8 mouse cellular contexts compared by ENCODE assay signal in the genomic region with DNA sequence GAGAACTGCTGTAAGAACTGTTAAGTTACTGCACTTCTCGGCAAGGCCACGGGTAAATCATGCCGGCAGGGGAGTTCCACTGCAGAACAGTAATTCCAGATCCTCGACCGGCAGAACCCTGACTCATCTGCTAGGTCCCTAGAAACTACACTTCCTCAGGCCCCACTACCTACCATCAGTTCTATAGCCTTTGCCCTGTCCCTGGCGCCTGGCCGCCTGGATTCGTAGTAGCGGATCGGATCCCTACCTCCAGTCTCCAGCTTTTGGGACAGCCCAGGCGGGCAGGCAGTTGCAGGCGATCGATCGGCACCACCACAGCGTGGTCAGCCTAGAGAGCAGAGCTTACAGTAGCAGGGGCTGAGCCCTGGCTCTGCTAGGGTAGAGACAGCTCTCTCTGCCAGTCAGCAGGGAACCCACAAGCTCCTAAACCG. TPM values are rescaled to one million over a fixed set of nuclear protein-coding genes. Genes with fewer than 3 reads are reported as not detected.
DNase-seq lines count a peak whose midpoint lies in the region; ATAC-seq and TF ChIP-seq lines count a peak whose summit lies in the region.

No protein-coding gene starts in this region.

- H3K27ac ChIP-seq in lung, embryonic 16.5 days (ENCODE audit: low read length) = no peak overlapping the region
- H3K27ac ChIP-seq in embryonic facial prominence, embryonic 12.5 days = peak overlapping the region; percentile 58
- H3K27ac ChIP-seq in limb, embryonic 14.5 days (replicated peaks; ENCODE audit: low read depth, low read length) = no peak overlapping the region
- peak overlapping the region; percentile 24; the same call in 1 of the 2 replicates for H3K27ac ChIP-seq in neural tube, embryonic 13.5 days (replicated peaks)

- ATAC-seq in lung, embryonic 16.5 days (ENCODE audit: low read depth) = peak; percentile 83
- ATAC-seq in embryonic facial prominence, embryonic 12.5 days (ENCODE audit: insufficient number of reproducible peaks, insufficient read depth, low FRiP score, low TSS enrichment) = no peak
- peak; percentile 88 to 91 for ATAC-seq in hematopoietic stem cell, adult 5-6 weeks (replicated peaks in 1 of 2; ENCODE audit: insufficient read depth in 1 of 2, low FRiP score in 2 of 2, low TSS enrichment in 1 of 2, low read depth in 1 of 2, poor library complexity in 2 of 2, severe bottlenecking in 2 of 2)
- ATAC-seq in limb, embryonic 14.5 days (ENCODE audit: low FRiP score, low read depth) = peak; percentile 43; the same call in 1 of the 2 replicates
- ATAC-seq in neural tube, embryonic 13.5 days (ENCODE audit: low read depth) = peak; percentile 67

- peaks cover 47% of the 10 kb centered on the region for H3K27me3 ChIP-seq in lung, embryonic 16.5 days (ENCODE audit: control insufficient read depth, insufficient read depth, low read depth, low read length)
- peaks cover 26% of the 10 kb centered on the region for H3K27me3 ChIP-seq in embryonic facial prominence, embryonic 12.5 days
- H3K27me3 ChIP-seq in limb, embryonic 14.5 days (ENCODE audit: control insufficient read depth, insufficient read depth, low read length) = peaks cover 13% of the 10 kb centered on the region
- peaks cover 75% of the 10 kb centered on the region for H3K27me3 ChIP-seq in neural tube, embryonic 13.5 days

- TF ChIP-seq POLR2A in limb, embryonic 14.5 days (IDR thresholded peaks at IDR 0.05; ENCODE audit: borderline replicate concordance, extremely low read depth, insufficient read depth, insufficient read length) = 0 out of 2 replicates have a peak, but pooled peaks have one; percentile 17

- DNase-seq in lung, postnatal 25 days (ENCODE audit: low spot score) = no peak
- DNase-seq in limb, embryonic 14.5 days (ENCODE audit: low spot score) = no peak
- no peak for DNase-seq in c-Kit-positive CD71-positive TER-119-positive erythroid progenitor cells, embryonic 14.5 days (ENCODE audit: low spot score)
- no peak for DNase-seq in spleen, postnatal 4 days (ENCODE audit: low spot score in 2 of 2)

- peak overlapping the region; percentile 48; the same call in 1 of the 2 replicates for H3K9ac ChIP-seq in lung, embryonic 16.5 days (ENCODE audit: low read length)
- H3K9ac ChIP-seq in embryonic facial prominence, embryonic 12.5 days = peak overlapping the region; percentile 51
- H3K9ac ChIP-seq in limb, embryonic 14.5 days (ENCODE audit: low read depth, low read length, severe bottlenecking) = peak overlapping the region; percentile 55
- peak overlapping the region; percentile 66 for H3K9ac ChIP-seq in neural tube, embryonic 13.5 days

- H3K36me3 ChIP-seq in lung, embryonic 16.5 days (ENCODE audit: control insufficient read depth, insufficient read depth, low read length) = no peaks in the 10 kb centered on the region
- no peaks in the 10 kb centered on the region for H3K36me3 ChIP-seq in embryonic facial prominence, embryonic 12.5 days
- no peaks in the 10 kb centered on the region for H3K36me3 ChIP-seq in limb, embryonic 14.5 days (ENCODE audit: control insufficient read depth, insufficient read depth, low read length)
- no peaks in the 10 kb centered on the region for H3K36me3 ChIP-seq in neural tube, embryonic 13.5 days

- peak overlapping the region; percentile 40 for H3K4me3 ChIP-seq in lung, embryonic 16.5 days (ENCODE audit: low read length)
- H3K4me3 ChIP-seq in embryonic facial prominence, embryonic 12.5 days = peak overlapping the region; percentile 30
- peak overlapping the region; percentile 28 for H3K4me3 ChIP-seq in limb, embryonic 14.5 days (replicated peaks; ENCODE audit: low read length)
- peak overlapping the region; percentile 27 for H3K4me3 ChIP-seq in neural tube, embryonic 13.5 days

- peak overlapping the region; percentile 59 for H3K4me2 ChIP-seq in lung, embryonic 16.5 days (ENCODE audit: low read depth, low read length)
- peak overlapping the region; percentile 49 for H3K4me2 ChIP-seq in embryonic facial prominence, embryonic 12.5 days (replicated peaks)
- peak overlapping the region; percentile 51 for H3K4me2 ChIP-seq in limb, embryonic 14.5 days (replicated peaks; ENCODE audit: low read depth, low read length, severe bottlenecking)
- peak overlapping the region; percentile 50 for H3K4me2 ChIP-seq in neural tube, embryonic 13.5 days

- WGBS in lung, embryonic 16.5 days = 8% methylated on average over 16 of the region's 16 CpGs
- WGBS in embryonic facial prominence, embryonic 12.5 days = 1% methylated on average over 16 of the region's 16 CpGs
- WGBS in limb, embryonic 14.5 days = 4% methylated on average over 16 of the region's 16 CpGs
- 2% methylated on average over 16 of the region's 16 CpGs for WGBS in neural tube, embryonic 13.5 days

- H3K9me3 ChIP-seq in lung, embryonic 16.5 days (ENCODE audit: control insufficient read depth, low read length) = no peaks in the 10 kb centered on the region
- no peaks in the 10 kb centered on the region for H3K9me3 ChIP-seq in embryonic facial prominence, embryonic 12.5 days
- H3K9me3 ChIP-seq in limb, embryonic 14.5 days (ENCODE audit: control insufficient read depth, low read length) = no peaks in the 10 kb centered on the region
- no peaks in the 10 kb centered on the region for H3K9me3 ChIP-seq in neural tube, embryonic 13.5 days

- peaks cover 7% of the 10 kb centered on the region for H3K4me1 ChIP-seq in lung, embryonic 16.5 days (replicated peaks; ENCODE audit: control insufficient read depth, insufficient read depth, low read length)
- peaks cover 60% of the 10 kb centered on the region for H3K4me1 ChIP-seq in embryonic facial prominence, embryonic 12.5 days
- H3K4me1 ChIP-seq in limb, embryonic 14.5 days (ENCODE audit: control insufficient read depth, insufficient read depth, low read length) = peaks cover 49% of the 10 kb centered on the region
- H3K4me1 ChIP-seq in neural tube, embryonic 13.5 days (replicated peaks) = peaks cover 27% of the 10 kb centered on the region

RNA-seq across cellular contexts. Expression of a gene that starts 14.2 kb away (rescaled TPM):
- 0.24 and 0.30 TPM in 2 replicates for polyA plus RNA-seq in lung, embryonic 16.5 days (2015; fragmentation: Nextera tagmentation; extraction: Ambion mirVana)
- polyA plus RNA-seq in embryonic facial prominence, embryonic 12.5 days (2016; fragmentation: Nextera tagmentation; extraction: Ambion mirVana) = 10.4 and 11.6 TPM in 2 replicates
- not detected in 2 replicates for total RNA-seq in hematopoietic stem cell, adult 5-6 weeks (2017)
- polyA plus RNA-seq in limb, embryonic 14.5 days (2012; rRNA removed) = 15.1 and 23.1 TPM in 2 replicates
- polyA plus RNA-seq in limb, embryonic 14.5 days (2014; fragmentation: Nextera tagmentation; extraction: Ambion mirVana) = 8.5 and 10.3 TPM in 2 replicates
- polyA plus RNA-seq in neural tube, embryonic 13.5 days (2015; fragmentation: Nextera tagmentation; extraction: Ambion mirVana) = 2.4 and 2.6 TPM in 2 replicates

Comparison
In these comparisons a context has a peak if more than half of its experiments do, and no peak if none do; other contexts are left out.
1. H3K27ac ChIP-seq: peak in embryonic facial prominence, embryonic 12.5 days (single experiment) and neural tube, embryonic 13.5 days (single experiment); none in lung, embryonic 16.5 days (single experiment) and limb, embryonic 14.5 days (single experiment).
2. Peak in every context shown above with its lines, with median percentiles within 50 percentile points of each other: H3K4me2 ChIP-seq, H3K4me3 ChIP-seq and H3K9ac ChIP-seq.